Mouse (Mus musculus) heart, adult 2 months (tissue): ENCODE data around the gene Uggt1. TPM values are rescaled to one million over a fixed set of nuclear protein-coding genes. Genes with fewer than 3 reads are reported as not detected.
A peak's percentile ranks its signal among the peaks of the same experiment; 100 is the strongest.

Experiments used
- DNase-seq, 2 experiments: peaks; one replicate each; pipeline ENCODE4 v3.0.0; 2021
- H3K27ac ChIP-seq: fragments of 200-600 bp; 2 replicates; pipeline ENCODE4 v1.8.1; 2022
- H3K27me3 ChIP-seq: fragments of 200-500 bp; 2 replicates; pipeline ENCODE4 v1.6.1; 2012; ENCODE audit warnings: mild to moderate bottlenecking, low read length, inconsistent platforms, mixed read lengths; ENCODE audit not compliant: control insufficient read depth, insufficient read depth
- H3K36me3 ChIP-seq: fragments of 200-500 bp; 2 replicates; pipeline ENCODE4 v1.6.1; 2012; ENCODE audit warnings: low read length, inconsistent platforms; ENCODE audit not compliant: control insufficient read depth, insufficient read depth
- H3K4me1 ChIP-seq: fragments of 200-500 bp; 2 replicates; pipeline ENCODE4 v1.6.1; 2011; ENCODE audit warnings: low read length; ENCODE audit not compliant: control insufficient read depth, insufficient read depth
- H3K4me3 ChIP-seq: fragments of 200-600 bp; 2 replicates; pipeline ENCODE4 v1.8.1; 2022
- H3K79me2 ChIP-seq: fragments of 200-500 bp; replicated peaks from 2 replicates; pipeline ENCODE4 v1.6.1; 2012; ENCODE audit warnings: mild to moderate bottlenecking, inconsistent platforms, low read length, moderate library complexity, mixed read lengths; ENCODE audit not compliant: control insufficient read depth, insufficient read depth
- H3K9ac ChIP-seq: fragments of 200-500 bp; 2 replicates; pipeline ENCODE4 v1.6.1; 2012; ENCODE audit warnings: low read depth, mild to moderate bottlenecking, control low read depth, inconsistent platforms, low read length, mixed read lengths
- CTCF ChIP-seq: fragments of 200-600 bp; IDR thresholded peaks from 2 replicates; pipeline ENCODE4 v1.8.1; 2022; ENCODE audit warnings: antibody characterized with exemption, mild to moderate bottlenecking, moderate library complexity
- EP300 ChIP-seq: fragments of 200-500 bp; IDR thresholded peaks from 2 replicates; pipeline ENCODE4 v1.6.1; 2011; ENCODE audit warnings: low read depth, low read length, control low read depth; ENCODE audit not compliant: insufficient read depth
- POLR2A ChIP-seq: fragments of 200-500 bp; IDR thresholded peaks from 2 replicates; pipeline ENCODE4 v1.6.1; 2011; ENCODE audit warnings: mild to moderate bottlenecking, low read depth, low read length, control low read depth; ENCODE audit not compliant: insufficient read depth
- WGBS: fragments of 180-500 bp; shearing (Covaris S2); methylation state at CpG from one replicate; pipeline ENCODE4 v1.1.7; 2018; 5-methylcytosine and 5-hydroxymethylcytosine counted together
- intact Hi-C: fragments of 180-260 bp; cut with DNase I; formaldehyde crosslinking; loops from one replicate; pipeline ENCODE4 v1.15.1; 2025
- polyA plus RNA-seq: library from polyadenylated mRNA; depleted of rRNA; stranded (reverse); fragments of >200 nt; gene quantifications from 2 replicates; pipeline ENCODE4 v1.2.3, GENCODE M21; 2012
- total RNA-seq, 2 experiments: library from RNA; stranded (reverse); gene quantifications; 2 replicates each; pipeline ENCODE4 v1.2.3; 2021

Uggt1 gene
- total and polyA plus RNA-seq, 3 experiments = 7.3 to 29.8 (median 28.4) TPM

DNA sequence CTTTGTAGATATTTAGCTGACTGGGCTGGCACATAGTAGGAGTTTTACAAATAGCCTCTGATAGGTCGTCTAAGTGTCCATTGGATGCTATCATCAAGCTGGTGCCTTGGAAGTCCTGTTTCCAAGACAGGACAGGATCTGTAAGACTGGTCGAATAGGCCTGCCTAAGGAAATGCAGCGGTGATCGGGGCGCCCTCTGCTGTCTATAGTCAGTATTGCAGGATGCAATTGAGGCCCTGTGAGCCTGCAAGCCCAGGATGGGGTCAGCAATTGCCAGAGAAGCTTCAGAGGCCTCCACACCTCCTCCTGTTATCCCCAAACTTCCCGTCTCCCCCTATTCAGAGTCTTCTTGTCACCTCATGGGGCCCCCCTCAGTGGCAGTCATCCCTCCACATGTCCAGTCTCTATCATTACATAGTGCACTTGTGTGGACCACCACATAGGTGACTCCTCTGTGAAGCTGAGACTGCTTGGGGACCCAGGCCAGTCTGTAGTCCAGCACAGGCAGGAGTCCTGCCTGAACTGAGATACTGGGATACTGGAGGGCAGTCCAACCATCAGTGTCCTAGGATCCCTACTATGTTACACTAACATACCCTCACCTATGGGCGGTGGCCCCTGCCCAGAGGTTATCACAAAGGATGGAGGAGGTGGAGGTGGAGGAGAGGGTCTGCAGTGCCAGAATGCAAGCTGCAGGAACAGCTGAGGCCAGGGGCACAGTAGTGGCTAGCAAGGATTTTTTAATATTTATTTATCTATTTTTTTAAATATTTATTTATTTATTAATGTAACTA is 32.9 kb upstream of the Uggt1 start:
- H3K27ac ChIP-seq = no peak overlapping the region
- no peaks in the 10 kb centered on the region for H3K27me3 ChIP-seq
- 21% methylated on average over 7 of the region's 7 CpGs for WGBS
- no peaks in the 10 kb centered on the region for H3K79me2 ChIP-seq
- no peak overlapping the region for H3K9ac ChIP-seq
- H3K4me1 ChIP-seq = peaks cover 1% of the 10 kb centered on the region; the same call in 1 of the 2 replicates
- intact Hi-C loops = loop anchor here (1.0 to 5.0 kb wide), 4 partner anchors 21 to 130 kb away; partner anchors contain the start of gene Uggt1
- TF ChIP-seq POLR2A (no peak), EP300 (peak; percentile 32; the same call in 1 of the 2 replicates), CTCF (no peak; the same call in 1 of the 2 replicates)
- H3K36me3 ChIP-seq = no peaks in the 10 kb centered on the region
- peak; percentile 83 to 90 for DNase-seq
- H3K4me3 ChIP-seq = no peak overlapping the region

DNA sequence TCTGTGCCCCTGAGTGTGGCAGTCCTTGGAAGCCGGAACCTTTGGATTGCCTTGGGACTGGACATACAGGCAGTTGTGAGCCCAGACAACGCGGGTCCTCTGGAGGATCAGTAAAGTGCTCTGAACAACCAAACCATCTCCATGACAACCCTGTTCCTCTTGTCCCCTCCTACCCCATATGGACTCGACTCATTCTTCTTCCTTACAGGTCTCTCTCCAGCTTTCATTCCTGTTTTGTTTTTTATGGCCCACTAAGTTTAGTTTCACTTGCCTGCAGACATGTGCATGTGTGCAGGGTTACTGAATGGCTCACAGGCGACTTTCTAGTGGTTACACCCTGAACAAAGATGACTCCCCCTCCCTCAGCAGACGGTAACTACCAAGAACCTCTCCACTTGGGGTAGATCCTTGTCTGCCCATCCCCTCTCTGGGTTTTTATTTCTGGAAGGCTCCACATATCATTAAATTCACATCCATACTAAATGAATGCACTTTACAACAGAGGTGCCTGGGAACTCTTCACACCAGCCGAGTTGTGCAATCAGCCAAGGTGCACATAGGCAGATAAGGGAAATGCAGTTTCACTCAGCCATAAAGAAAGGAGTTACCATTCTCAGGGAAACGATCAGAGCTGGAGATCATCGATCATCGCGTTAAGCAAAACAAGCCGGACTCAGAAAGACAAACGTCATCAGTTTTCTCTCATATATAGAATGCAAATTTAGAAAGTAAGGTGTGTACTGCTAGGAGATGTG is 31.3 kb upstream of the Uggt1 start:
- Histone ChIP-seq H3K79me2 (no peaks in the 10 kb centered on the region), H3K27ac (no peak overlapping the region), H3K36me3 (no peaks in the 10 kb centered on the region), H3K4me3 (no peak overlapping the region), H3K4me1 (peaks cover 8% of the 10 kb centered on the region), H3K27me3 (no peaks in the 10 kb centered on the region), H3K9ac (no peak overlapping the region)
- intact Hi-C loops = loop anchor here (5.0 kb wide), 2 partner anchors 34 to 129 kb away; partner anchors contain the start of gene Uggt1
- no peak for DNase-seq
- no peak for TF ChIP-seq CTCF
- no peak for TF ChIP-seq EP300
- TF ChIP-seq POLR2A = no peak
- WGBS = 78% methylated on average over 13 of the region's 13 CpGs

DNA sequence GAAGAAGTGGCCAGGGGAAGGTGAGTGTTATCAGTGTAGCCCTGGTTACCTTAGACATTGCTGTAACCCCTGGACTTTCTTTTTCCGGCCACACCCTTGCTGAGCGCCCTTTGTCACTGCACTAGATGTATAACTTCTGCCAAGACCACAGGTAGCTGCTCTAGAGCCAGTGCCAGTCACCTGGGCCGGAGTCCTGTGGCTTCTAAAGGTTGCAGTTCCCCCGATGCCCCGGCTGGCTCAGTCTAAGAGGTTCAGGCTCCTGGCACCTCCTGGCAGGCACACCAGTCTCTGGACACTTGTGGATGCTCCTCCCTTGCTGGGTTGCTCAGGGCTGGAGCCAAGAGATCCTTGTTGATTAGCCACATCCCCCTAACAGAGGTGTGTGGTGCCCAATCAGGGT is 29.9 kb upstream of the Uggt1 start, which contains the start of gene Neurl3:
Neurl3 (minus strand) TSS at position 225 of the 400 bp plus-strand sequence.
- H3K9ac ChIP-seq = peak within 1 kb of the TSS; percentile 31; the same call in 1 of the 2 replicates
- H3K4me3 ChIP-seq = peak within 1 kb of the TSS; percentile 43
- 77% methylated on average over 5 of the region's 5 CpGs for WGBS

DNA sequence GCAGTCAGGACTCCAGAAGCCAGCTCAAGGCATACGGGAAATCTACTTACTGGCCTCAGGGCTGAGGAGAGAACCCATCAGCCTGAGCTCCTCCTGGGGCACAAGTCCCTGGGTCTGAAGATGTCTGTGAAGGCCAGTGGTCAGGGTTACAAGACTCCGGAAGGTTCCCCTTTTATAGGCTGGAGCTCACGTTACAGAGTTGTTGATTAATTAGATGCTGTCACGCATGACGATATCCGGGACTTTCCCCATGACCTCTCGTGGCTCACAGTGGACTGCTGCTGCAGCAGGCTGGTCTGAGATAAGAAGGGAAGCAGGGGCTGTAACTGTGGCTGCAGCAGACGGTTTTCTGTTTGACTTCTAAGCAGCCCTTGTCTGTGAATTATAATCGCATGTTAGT is 28.8 kb upstream of the Uggt1 start:
- peak overlapping the region; percentile 43 for H3K4me3 ChIP-seq
- intact Hi-C loops = loop anchor here (1.0 kb wide), 1 partner anchor 17 kb away; no protein-coding TSS in a partner anchor

More for the DNA sequence above, 29.9 kb upstream of the Uggt1 start, which contains the start of gene Neurl3:
- Histone ChIP-seq H3K4me1 (peaks cover 12% of the 10 kb centered on the region), H3K36me3 (no peaks in the 10 kb centered on the region), H3K79me2 (no peaks in the 10 kb centered on the region), H3K27ac (peak within 1 kb of the TSS; percentile 75), H3K27me3 (no peaks in the 10 kb centered on the region)
- no peak for TF ChIP-seq CTCF
- no peak for TF ChIP-seq EP300
- TF ChIP-seq POLR2A = no peak
- DNase-seq = no peak
- intact Hi-C loops = no loop called here

DNA sequence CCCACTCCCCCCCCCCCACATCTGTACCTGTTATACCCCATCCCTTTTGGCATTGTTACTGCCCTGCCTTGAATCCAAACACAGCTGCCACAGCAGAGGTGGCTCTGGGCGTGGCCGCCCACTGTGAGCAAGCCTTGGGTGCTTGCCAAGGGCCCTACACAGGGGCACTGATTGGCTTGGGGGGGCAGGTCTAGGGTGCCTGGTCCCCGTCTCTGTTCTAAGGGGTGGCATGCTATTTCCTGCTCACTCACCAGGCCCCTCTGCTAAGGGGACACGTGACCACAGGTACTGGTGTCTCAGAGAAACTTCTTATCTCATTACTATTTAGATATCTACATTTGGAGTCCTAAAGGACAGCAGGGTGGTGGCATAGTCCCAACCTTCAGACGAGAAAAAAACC is 28.0 kb upstream of the Uggt1 start:
- H3K36me3 ChIP-seq = no peaks in the 10 kb centered on the region
- peaks cover 13% of the 10 kb centered on the region for H3K4me1 ChIP-seq
- intact Hi-C loops = no loop called here
- no peaks in the 10 kb centered on the region for H3K79me2 ChIP-seq
- TF ChIP-seq EP300 = no peak
- TF ChIP-seq CTCF = no peak
- TF ChIP-seq POLR2A = no peak
- H3K9ac ChIP-seq = peak overlapping the region; percentile 26; the same call in 1 of the 2 replicates
- peak; percentile 63 to 75 for DNase-seq
- H3K27me3 ChIP-seq = no peaks in the 10 kb centered on the region
- peak overlapping the region; percentile 75 for H3K27ac ChIP-seq
- peak overlapping the region; percentile 43; the same call in 1 of the 2 replicates for H3K4me3 ChIP-seq
- WGBS = 33% methylated on average over 5 of the region's 5 CpGs

More for the DNA sequence above, 28.8 kb upstream of the Uggt1 start:
- no peaks in the 10 kb centered on the region for H3K36me3 ChIP-seq
- peak; percentile 51 for TF ChIP-seq POLR2A
- no peak for TF ChIP-seq CTCF
- no peaks in the 10 kb centered on the region for H3K27me3 ChIP-seq
- H3K79me2 ChIP-seq = no peaks in the 10 kb centered on the region
- peaks cover 12% of the 10 kb centered on the region for H3K4me1 ChIP-seq
- peak overlapping the region; percentile 31 for H3K9ac ChIP-seq
- WGBS = 5% methylated on average over 9 of the region's 9 CpGs
- DNase-seq = peak; percentile 64 to 77
- H3K27ac ChIP-seq = peak overlapping the region; percentile 75
